Mouse (Mus musculus): ENCODE data around the gene Amdhd2.
"Not testable (repeated sequence)": the region's sequence is repeated elsewhere in the genome, so short reads cannot be mapped to it uniquely, and the experiment has no call there.

Gene Amdhd2

GRCm38 (mm10) chr17:24156394-24156793 lies 7.2 kb downstream of the Amdhd2 start:
- no peak for DNase-seq (ENCODE audit: low spot score in 2 of 2)

GRCm38 (mm10) chr17:24155742-24156141 lies 7.8 kb downstream of the Amdhd2 start:
- DNase-seq (ENCODE audit: low spot score in 2 of 2) = no peak

GRCm38 (mm10) chr17:24154463-24154862 lies 9.1 kb downstream of the Amdhd2 start:
- no peak for DNase-seq (ENCODE audit: low spot score in 2 of 2)

- peak; percentile 87 to 93 for DNase-seq (ENCODE audit: low spot score in 2 of 2)
Observed at GRCm38 (mm10) chr17:24151890-24152563, 11.5 kb downstream of the Amdhd2 start.

GRCm38 (mm10) chr17:24151382-24151781 lies 12.2 kb downstream of the Amdhd2 start:
- no peak for DNase-seq (ENCODE audit: low spot score in 2 of 2)

GRCm38 (mm10) chr17:24150824-24151223 lies 12.7 kb downstream of the Amdhd2 start, which contains the start of gene Pdpk1:
Gene Pdpk1, minus strand, starts transcription at chr17:24150924.
- no peak for DNase-seq (ENCODE audit: low spot score in 2 of 2)

- DNase-seq (ENCODE audit: low spot score in 2 of 2) = no peak
Observed at GRCm38 (mm10) chr17:24149421-24149820, 14.1 kb downstream of the Amdhd2 start.

GRCm38 (mm10) chr17:24142897-24143296 lies 20.7 kb downstream of the Amdhd2 start:
- no peak for DNase-seq (ENCODE audit: low spot score in 2 of 2)

- DNase-seq (ENCODE audit: low spot score in 2 of 2) = peak; percentile 91 to 97
Observed at GRCm38 (mm10) chr17:24141425-24141920, 22.1 kb downstream of the Amdhd2 start.

GRCm38 (mm10) chr17:24140845-24141424 lies 22.6 kb downstream of the Amdhd2 start:
- DNase-seq (ENCODE audit: low spot score in 2 of 2) = peak; percentile 60 to 67

- DNase-seq (ENCODE audit: low spot score in 2 of 2) = no peak
Observed at GRCm38 (mm10) chr17:24139968-24140367, 23.6 kb downstream of the Amdhd2 start.

- no peak for DNase-seq (ENCODE audit: low spot score in 2 of 2)
Observed at GRCm38 (mm10) chr17:24139256-24139655, 24.3 kb downstream of the Amdhd2 start.

- DNase-seq (ENCODE audit: low spot score in 2 of 2) = no peak
Observed at GRCm38 (mm10) chr17:24137226-24137880, 26.2 kb downstream of the Amdhd2 start.

- no peak for DNase-seq (ENCODE audit: low spot score in 2 of 2)
Observed at GRCm38 (mm10) chr17:24134062-24134461, 29.5 kb downstream of the Amdhd2 start.

GRCm38 (mm10) chr17:24132919-24133318 lies 30.6 kb downstream of the Amdhd2 start:
- DNase-seq (ENCODE audit: low spot score in 2 of 2) = peak in 1 of 2 experiments; percentile 52

- no peak for DNase-seq (ENCODE audit: low spot score in 2 of 2)
Observed at GRCm38 (mm10) chr17:24131570-24131969, 32.0 kb downstream of the Amdhd2 start.

GRCm38 (mm10) chr17:24129246-24129645 lies 34.3 kb downstream of the Amdhd2 start:
- not testable (repeated sequence) for DNase-seq (ENCODE audit: low spot score in 2 of 2)

- DNase-seq (ENCODE audit: low spot score in 2 of 2) = no peak
Observed at GRCm38 (mm10) chr17:24127592-24127991, 36.0 kb downstream of the Amdhd2 start.

GRCm38 (mm10) chr17:24126801-24127200 lies 36.8 kb downstream of the Amdhd2 start:
- no peak for DNase-seq (ENCODE audit: low spot score in 2 of 2)

GRCm38 (mm10) chr17:24119446-24119845 lies 44.1 kb downstream of the Amdhd2 start:
- no peak for DNase-seq (ENCODE audit: low spot score in 2 of 2)

- DNase-seq (ENCODE audit: low spot score in 2 of 2) = no peak
Observed at GRCm38 (mm10) chr17:24113031-24113430, 50.5 kb downstream of the Amdhd2 start.

GRCm38 (mm10) chr17:24111256-24111655 lies 52.3 kb downstream of the Amdhd2 start:
- no peak for DNase-seq (ENCODE audit: low spot score in 2 of 2)

- DNase-seq (ENCODE audit: low spot score in 2 of 2) = no peak
Observed at GRCm38 (mm10) chr17:24108896-24109295, 54.7 kb downstream of the Amdhd2 start.
